Mouse (Mus musculus): ENCODE results near the gene Mex3d. TPM values are rescaled to one million over a fixed set of nuclear protein-coding genes. Genes with fewer than 3 reads are reported as not detected.

Mex3d gene
- polyA plus RNA-seq, 3 experiments from 2014 or later, result 0.79 to 1.3 (median 0.79) TPM

GRCm38 (mm10) chr10:80412656-80413541 lies 25.4 kb upstream of the Mex3d start:
- no peak for ATAC-seq

- no peak for ATAC-seq
Measured at GRCm38 (mm10) chr10:80407924-80408323, 20.5 kb upstream of the Mex3d start.

GRCm38 (mm10) chr10:80406684-80407501 lies 19.4 kb upstream of the Mex3d start, which contains the start of gene Uqcr11:
Gene Uqcr11, minus strand, starts transcription at chr10:80406830.
- peak; percentile 88 for ATAC-seq

- no peak for ATAC-seq
Measured at GRCm38 (mm10) chr10:80405481-80406173, 18.2 kb upstream of the Mex3d start.

- no peak for ATAC-seq
Measured at GRCm38 (mm10) chr10:80403044-80403692, 15.7 kb upstream of the Mex3d start.

GRCm38 (mm10) chr10:80400704-80401161 lies 13.3 kb upstream of the Mex3d start:
- ATAC-seq, result no peak

GRCm38 (mm10) chr10:80399973-80400703 lies 12.7 kb upstream of the Mex3d start:
- ATAC-seq, result peak; percentile 1

GRCm38 (mm10) chr10:80399191-80399972 lies 11.9 kb upstream of the Mex3d start, which contains the start of gene Mbd3:
Gene Mbd3, minus strand, starts transcription at chr10:80399550.
- ATAC-seq, result peak; percentile 94

- peak; percentile 33 for ATAC-seq
Measured at GRCm38 (mm10) chr10:80398719-80399190, 11.3 kb upstream of the Mex3d start.

- no peak for ATAC-seq
Measured at GRCm38 (mm10) chr10:80398174-80398535, 10.7 kb upstream of the Mex3d start.

GRCm38 (mm10) chr10:80397524-80398173 lies 10.2 kb upstream of the Mex3d start:
- ATAC-seq, result no peak

- ATAC-seq, result no peak
Measured at GRCm38 (mm10) chr10:80396822-80397523, 9.5 kb upstream of the Mex3d start.

GRCm38 (mm10) chr10:80395025-80395627 lies 7.7 kb upstream of the Mex3d start:
- ATAC-seq, result no peak

GRCm38 (mm10) chr10:80392687-80393086 lies 5.2 kb upstream of the Mex3d start:
- ATAC-seq, result no peak

GRCm38 (mm10) chr10:80390697-80391096 lies 3.2 kb upstream of the Mex3d start:
- no peak for ATAC-seq

- no peak for ATAC-seq
Measured at GRCm38 (mm10) chr10:80389185-80389708, 1.8 kb upstream of the Mex3d start.

GRCm38 (mm10) chr10:80388731-80389130 lies 1.3 kb upstream of the Mex3d start:
- ATAC-seq, result no peak

- ATAC-seq, result peak; percentile 12
Measured at GRCm38 (mm10) chr10:80386735-80387471, 556 bp downstream of the Mex3d start.

Data from inflammation-experienced regulatory T-cells, adult 6 months (primary cell).